Mouse (Mus musculus) ES-E14 (cell line): ENCODE data around the gene Abcg1. TPM values are rescaled to one million over a fixed set of nuclear protein-coding genes. Genes with fewer than 3 reads are reported as not detected.

ENCODE experiments used
- DNase-seq: peaks from one replicate; pipeline ENCODE4 v3.0.0-alpha.2; 2013; ENCODE audit warnings: low read depth, low spot score
- H3K27ac ChIP-seq: 2 replicates; pipeline ENCODE4 v1.5.1; 2012; ENCODE audit warnings: low read depth, mild to moderate bottlenecking, low read length, moderate library complexity, mixed read lengths; ENCODE audit not compliant: poor library complexity, insufficient read depth, severe bottlenecking
- H3K36me3 ChIP-seq: 2 replicates; pipeline ENCODE4 v1.6.1; 2012; ENCODE audit warnings: mild to moderate bottlenecking, low read length, moderate library complexity, mixed read lengths; ENCODE audit not compliant: control insufficient read depth, poor library complexity, insufficient read depth, severe bottlenecking
- H3K4me1 ChIP-seq, 2 experiments: fragments of 150-350 bp in 1 of 2; sonication (generic) in 1 of 2; 2 replicates each; pipeline ENCODE4 v1.6.1; 2012; ENCODE audit warnings: low read length in 2 of 2, mild to moderate bottlenecking in 1 of 2, mixed read lengths in 1 of 2; ENCODE audit not compliant: control insufficient read depth in 2 of 2, insufficient read depth in 2 of 2, poor library complexity in 1 of 2
- H3K4me3 ChIP-seq, 2 experiments: fragments of 150-350 bp in 1 of 2; sonication (generic) in 1 of 2; 2 replicates each; pipeline ENCODE4 v1.5.1; 2012; ENCODE audit warnings: low read length in 2 of 2, low read depth in 1 of 2, mild to moderate bottlenecking in 1 of 2, mixed read lengths in 1 of 2; ENCODE audit not compliant: insufficient read depth in 1 of 2, poor library complexity in 1 of 2, severe bottlenecking in 1 of 2
- H3K9ac ChIP-seq: 2 replicates; pipeline ENCODE4 v1.6.1; 2012; ENCODE audit warnings: low read depth, mild to moderate bottlenecking, low read length, mixed read lengths; ENCODE audit not compliant: poor library complexity, insufficient read depth, severe bottlenecking
- H3K9me3 ChIP-seq: fragments of 150-350 bp; sonication (generic); 2 replicates; pipeline ENCODE4 v1.6.1; 2012; ENCODE audit warnings: low read depth, mild to moderate bottlenecking, low read length; ENCODE audit not compliant: control insufficient read depth, insufficient read depth
- CHD2 ChIP-seq: IDR thresholded peaks from 2 replicates; pipeline ENCODE4 v1.6.1; 2014; ENCODE audit warnings: mild to moderate bottlenecking, low read depth, low read length, inconsistent platforms
- HCFC1 ChIP-seq: IDR thresholded peaks from 2 replicates; pipeline ENCODE4 v1.6.1; 2012; ENCODE audit warnings: low read length, inconsistent platforms, borderline replicate concordance; ENCODE audit not compliant: insufficient read depth
- MAFK ChIP-seq: IDR thresholded peaks from 2 replicates; pipeline ENCODE4 v1.6.1; 2014; ENCODE audit warnings: mild to moderate bottlenecking, low read depth, low read length, inconsistent platforms; ENCODE audit not compliant: insufficient read depth
- ZC3H11A ChIP-seq: IDR thresholded peaks from 2 replicates; pipeline ENCODE4 v1.6.1; 2012; ENCODE audit warnings: low read depth, mild to moderate bottlenecking, inconsistent platforms, low read length, borderline replicate concordance
- ZNF384 ChIP-seq: IDR thresholded peaks from 2 replicates; pipeline ENCODE4 v1.6.1; 2012; ENCODE audit warnings: low read depth, low read length, inconsistent platforms
- in situ Hi-C, 2 experiments: fragments of 600-800 bp; cut with MboI; formaldehyde crosslinking; loops; one replicate each; pipeline ENCODE4 v1.15.1; 2025; ENCODE audit warnings: low sequenced_read_pairs in 2 of 2, inconsistent platforms in 1 of 2; ENCODE audit not compliant: unreplicated experiment in 2 of 2
- total RNA-seq: library from RNA; depleted of rRNA; stranded (reverse); fragments of 300-350 nt; gene quantifications from 2 replicates; pipeline ENCODE4 v1.2.3, GENCODE M21; 2012

Gene Abcg1
- total RNA-seq, 1 experiment = 9.3 TPM

- in situ Hi-C loops = no loop called here
- H3K27ac ChIP-seq = no peak overlapping the region
- H3K4me1 ChIP-seq = peaks cover 0 to 5% of the 10 kb centered on the region in 2 experiments; a peak in 1 of 4 replicates
- TF ChIP-seq ZC3H11A (no peak), MAFK (no peak), ZNF384 (no peak), CHD2 (no peak), HCFC1 (no peak)
- H3K9me3 ChIP-seq = no peaks in the 10 kb centered on the region
- H3K36me3 ChIP-seq = no peaks in the 10 kb centered on the region
- DNase-seq = no peak
- no peak overlapping the region for H3K4me3 ChIP-seq
- H3K9ac ChIP-seq = no peak overlapping the region
Observed at GRCm38 (mm10) chr17:31085519-31085918, 28.0 kb downstream of the Abcg1 start.

DNA sequence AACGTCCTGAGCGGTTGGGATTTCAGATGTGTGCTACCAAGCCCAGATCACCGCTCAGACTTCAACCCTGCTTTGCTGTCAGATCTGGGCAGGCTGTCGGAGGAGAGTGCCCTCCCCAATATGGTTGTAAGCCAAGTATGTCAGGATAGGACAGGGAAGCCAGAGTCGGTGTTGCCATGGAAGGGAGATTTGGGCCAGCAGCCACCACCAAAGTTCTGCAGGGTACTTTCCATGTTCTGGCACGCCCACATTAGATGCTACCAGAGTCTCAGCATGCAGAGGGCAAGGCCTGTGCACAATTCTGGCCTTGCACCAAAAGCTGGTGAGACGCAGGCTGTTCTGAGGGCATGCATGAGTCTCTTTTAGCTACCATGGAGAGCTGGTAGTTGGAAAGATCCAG, 28.7 kb downstream of the Abcg1 start:
- no peak overlapping the region for H3K27ac ChIP-seq
- no peaks in the 10 kb centered on the region for H3K36me3 ChIP-seq
- H3K4me3 ChIP-seq = no peak overlapping the region
- in situ Hi-C loops = no loop called here
- H3K4me1 ChIP-seq = peaks cover 0 to 5% of the 10 kb centered on the region in 2 experiments; a peak in 1 of 4 replicates
- H3K9me3 ChIP-seq = no peaks in the 10 kb centered on the region
- no peak overlapping the region for H3K9ac ChIP-seq
- TF ChIP-seq HCFC1 = no peak
- no peak for TF ChIP-seq ZNF384
- no peak for TF ChIP-seq MAFK
- no peak for TF ChIP-seq ZC3H11A
- no peak for TF ChIP-seq CHD2
- DNase-seq = no peak

DNA sequence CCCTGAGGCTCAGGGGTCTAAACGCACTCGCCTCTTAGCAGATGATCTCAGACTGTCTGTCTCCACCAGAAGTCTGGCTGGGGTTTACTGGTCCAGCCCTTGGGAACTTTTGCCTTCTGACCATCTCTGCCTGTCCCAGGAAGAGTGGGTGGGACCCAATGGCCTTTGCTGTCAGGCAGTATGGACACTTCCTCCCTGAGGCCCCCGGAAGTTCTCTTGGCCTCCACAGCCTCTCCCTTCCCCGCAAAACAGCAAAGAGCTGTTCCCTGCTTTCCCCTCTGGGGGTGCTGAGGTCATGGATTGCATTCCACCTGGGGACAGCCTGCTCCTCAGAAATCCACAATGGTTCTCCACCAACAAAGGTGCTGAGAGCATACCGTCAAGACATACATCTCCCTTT, 31.2 kb downstream of the Abcg1 start:
- Histone ChIP-seq H3K36me3 (no peaks in the 10 kb centered on the region; the same call in 1 of the 2 replicates), H3K27ac (no peak overlapping the region), H3K4me1 (peaks cover 0 to 5% of the 10 kb centered on the region in 2 experiments; a peak in 1 of 4 replicates), H3K9ac (no peak overlapping the region), H3K4me3 (no peak overlapping the region), H3K9me3 (no peaks in the 10 kb centered on the region)
- DNase-seq = no peak
- TF ChIP-seq ZNF384 = no peak
- no peak for TF ChIP-seq HCFC1
- TF ChIP-seq ZC3H11A = no peak
- TF ChIP-seq MAFK = no peak
- in situ Hi-C loops = no loop called here

GRCm38 (mm10) chr17:31089848-31090247, 32.4 kb downstream of the Abcg1 start:
- no peaks in the 10 kb centered on the region for H3K9me3 ChIP-seq
- no peaks in the 10 kb centered on the region; the same call in 1 of the 2 replicates for H3K36me3 ChIP-seq
- peaks cover 0 to 12% of the 10 kb centered on the region in 2 experiments; a peak in 2 of 4 replicates for H3K4me1 ChIP-seq
- H3K27ac ChIP-seq = no peak overlapping the region
- H3K9ac ChIP-seq = no peak overlapping the region
- DNase-seq = no peak
- in situ Hi-C loops = no loop called here
- no peak for TF ChIP-seq ZNF384
- no peak overlapping the region for H3K4me3 ChIP-seq

DNA sequence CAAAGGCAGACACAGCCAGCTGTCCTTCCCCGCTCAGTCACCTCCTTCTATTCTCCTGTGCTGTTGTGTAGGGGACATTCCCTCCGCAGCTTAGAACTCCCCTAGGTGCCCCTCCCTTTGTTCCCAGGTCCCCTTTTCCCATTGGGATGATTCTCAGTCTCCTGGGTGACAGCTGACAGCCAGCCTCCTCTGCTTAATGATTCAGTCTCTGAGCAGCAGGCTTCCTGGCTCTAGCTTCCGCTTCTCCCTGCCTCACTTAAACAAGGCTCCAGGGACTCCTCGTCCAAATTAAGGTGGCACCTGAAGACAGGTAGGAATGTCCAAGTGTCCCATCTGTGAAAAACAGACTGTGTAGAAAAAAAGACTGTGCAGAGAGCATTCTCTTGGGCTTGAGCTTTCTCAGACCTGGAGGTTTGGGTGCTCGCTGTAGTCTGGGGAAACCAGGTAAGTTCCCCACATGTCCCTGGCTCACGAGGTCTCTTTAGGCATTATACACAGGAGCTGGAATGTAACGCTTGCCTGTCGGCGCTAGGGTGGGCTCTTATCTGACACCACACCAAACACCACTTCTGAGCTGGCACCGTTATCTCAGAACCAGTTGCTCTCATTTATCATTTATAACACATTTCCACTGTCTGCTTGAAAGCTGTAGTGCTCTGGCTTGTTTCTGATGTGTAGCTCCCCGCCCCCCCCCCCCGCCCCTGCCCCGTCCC, 33.7 kb downstream of the Abcg1 start:
- H3K4me1 ChIP-seq = peaks cover 0 to 20% of the 10 kb centered on the region in 2 experiments; a peak in 3 of 4 replicates
- no peak for TF ChIP-seq MAFK
- TF ChIP-seq ZNF384 = no peak
- TF ChIP-seq CHD2 = no peak
- no peak for TF ChIP-seq ZC3H11A
- TF ChIP-seq HCFC1 = no peak
- no peak overlapping the region for H3K9ac ChIP-seq
- no peak overlapping the region for H3K4me3 ChIP-seq
- no peak overlapping the region for H3K27ac ChIP-seq
- no peak for DNase-seq
- in situ Hi-C loops = no loop called here
- no peaks in the 10 kb centered on the region; the same call in 1 of the 2 replicates for H3K36me3 ChIP-seq
- no peaks in the 10 kb centered on the region for H3K9me3 ChIP-seq
